Mouse (Mus musculus) ES-Bruce4 (cell line): ENCODE data around the gene Cryab.

Source experiments
- CTCF ChIP-seq: IDR thresholded peaks from one replicate; pipeline ENCODE4 v1.8.1; 2011; ENCODE audit warnings: low read depth, low read length
- EP300 ChIP-seq: IDR thresholded peaks from 2 replicates; pipeline ENCODE4 v1.6.1; 2011; ENCODE audit warnings: low read depth, low read length; ENCODE audit not compliant: insufficient read depth

DNA sequence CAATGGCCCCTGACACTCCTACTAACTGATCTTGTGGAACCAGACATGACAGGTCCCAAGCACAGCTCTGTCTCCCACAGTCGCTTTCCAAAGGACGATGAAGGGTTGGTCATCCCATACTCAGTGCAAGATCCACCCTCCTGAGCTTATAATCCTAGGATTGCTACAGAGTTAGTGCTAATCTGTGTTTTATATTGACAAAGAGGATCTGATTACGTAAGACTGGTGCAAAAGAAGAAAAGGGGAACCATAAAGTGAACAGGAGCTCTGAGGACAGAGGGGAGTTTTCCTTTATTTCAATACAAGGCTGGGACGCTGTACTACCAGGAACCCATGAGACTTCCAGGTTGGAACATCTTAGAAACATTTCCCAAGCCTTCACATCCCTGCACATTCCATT, 39.8 kb upstream of the Cryab start:
- TF ChIP-seq CTCF (no peak), EP300 (no peak)
